Mouse (Mus musculus): ENCODE results near the gene Gapdh. TPM values are rescaled to one million over a fixed set of nuclear protein-coding genes. Genes with fewer than 3 reads are reported as not detected.

The Gapdh gene
- polyA plus RNA-seq, 1 experiment from 2014 or later: 1,103 TPM

DNA sequence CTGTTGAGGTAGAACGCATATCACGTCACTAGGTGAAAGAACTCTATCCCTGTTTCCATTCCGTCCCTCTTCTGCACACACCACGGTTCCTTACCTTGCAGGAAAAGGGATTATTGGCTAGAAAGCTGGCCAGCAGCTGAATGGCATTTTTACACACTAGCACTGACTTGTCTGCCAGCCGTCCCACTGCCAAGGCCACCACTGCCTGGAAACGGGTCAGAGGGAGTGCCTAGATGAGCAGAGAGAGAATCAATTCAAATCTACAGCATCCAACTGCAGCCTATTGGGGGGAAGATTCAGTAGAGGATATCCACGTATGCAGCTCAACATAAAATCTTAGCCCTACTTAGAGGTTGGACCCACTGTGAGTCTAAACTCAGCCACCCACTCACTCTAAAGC is 13.3 kb upstream of the Gapdh start:
- Histone ChIP-seq H3K27me3 (ENCODE audit: control insufficient read depth, insufficient read depth, low read length) (no peaks in the 10 kb centered on the region), H3K36me3 (ENCODE audit: control insufficient read depth, insufficient read depth, low read length) (peaks cover 38% of the 10 kb centered on the region), H3K4me1 (replicated peaks; ENCODE audit: control insufficient read depth, insufficient read depth) (no peaks in the 10 kb centered on the region), H3K4me3 (ENCODE audit: low read depth, low read length) (no peak overlapping the region), H3K4me2 (replicated peaks; ENCODE audit: low read depth) (no peak overlapping the region), H3K9ac (ENCODE audit: low read length) (no peak overlapping the region), H3K9me3 (ENCODE audit: control insufficient read depth, low read length) (no peaks in the 10 kb centered on the region), H3K27ac (replicated peaks) (no peak overlapping the region)
- DNase-seq (ENCODE audit: low spot score) (no peak), ATAC-seq (ENCODE audit: low FRiP score, low TSS enrichment) (no peak)
- 86% methylated on average over 7 of the region's 7 CpGs for WGBS
- TF ChIP-seq EP300 (optimal IDR thresholded peaks at IDR 0.05) (no peak), CTCF (IDR thresholded peaks at IDR 0.05; ENCODE audit: low read depth) (no peak)

DNA sequence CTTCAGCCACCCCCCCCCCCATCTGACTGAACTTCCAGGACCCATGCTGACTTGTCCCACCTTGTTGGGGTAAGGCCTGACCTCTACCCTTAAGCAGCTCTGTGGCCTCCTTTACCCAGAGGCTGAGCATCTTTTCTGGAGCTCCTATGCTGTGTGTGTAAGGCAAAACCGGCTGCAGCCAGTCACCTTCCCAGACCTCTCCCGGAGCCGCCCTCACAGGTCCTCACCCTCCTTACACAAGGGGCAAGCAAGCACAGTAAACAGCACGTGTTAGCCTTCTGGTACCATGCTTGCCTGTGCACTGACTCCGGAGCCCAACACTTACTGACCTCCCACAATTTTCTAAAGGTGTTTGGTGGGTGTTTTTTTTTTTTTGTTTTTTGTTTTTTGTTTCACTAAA is 9.2 kb upstream of the Gapdh start:
- TF ChIP-seq CTCF (IDR thresholded peaks at IDR 0.05; ENCODE audit: low read depth): no peak
- no peak for TF ChIP-seq EP300 (optimal IDR thresholded peaks at IDR 0.05)
- Histone ChIP-seq H3K4me1 (replicated peaks; ENCODE audit: control insufficient read depth, insufficient read depth) (no peaks in the 10 kb centered on the region), H3K9me3 (ENCODE audit: control insufficient read depth, low read length) (no peaks in the 10 kb centered on the region), H3K27me3 (ENCODE audit: control insufficient read depth, insufficient read depth, low read length) (no peaks in the 10 kb centered on the region), H3K9ac (ENCODE audit: low read length) (no peak overlapping the region), H3K4me3 (ENCODE audit: low read depth, low read length) (no peak overlapping the region), H3K36me3 (ENCODE audit: control insufficient read depth, insufficient read depth, low read length) (peaks cover 37% of the 10 kb centered on the region), H3K27ac (replicated peaks) (no peak overlapping the region), H3K4me2 (replicated peaks; ENCODE audit: low read depth) (no peak overlapping the region)
- WGBS: 84% methylated on average over 5 of the region's 5 CpGs
- ATAC-seq (ENCODE audit: low FRiP score, low TSS enrichment): no peak
- no peak for DNase-seq (ENCODE audit: low spot score)

- no peak overlapping the region for H3K4me3 ChIP-seq (ENCODE audit: low read depth, low read length)
- no peak for DNase-seq (ENCODE audit: low spot score)
- no peak for TF ChIP-seq EP300 (optimal IDR thresholded peaks at IDR 0.05)
- TF ChIP-seq CTCF (IDR thresholded peaks at IDR 0.05; ENCODE audit: low read depth): no peak
- WGBS: 90% methylated on average over 7 of the region's 7 CpGs
- no peak for ATAC-seq (ENCODE audit: low FRiP score, low TSS enrichment)
- H3K27ac ChIP-seq (replicated peaks): no peak overlapping the region
- H3K9me3 ChIP-seq (ENCODE audit: control insufficient read depth, low read length): no peaks in the 10 kb centered on the region
- no peak overlapping the region for H3K9ac ChIP-seq (ENCODE audit: low read length)
- no peaks in the 10 kb centered on the region for H3K4me1 ChIP-seq (replicated peaks; ENCODE audit: control insufficient read depth, insufficient read depth)
- peaks cover 35% of the 10 kb centered on the region for H3K36me3 ChIP-seq (ENCODE audit: control insufficient read depth, insufficient read depth, low read length)
- no peaks in the 10 kb centered on the region for H3K27me3 ChIP-seq (ENCODE audit: control insufficient read depth, insufficient read depth, low read length)
- no peak overlapping the region for H3K4me2 ChIP-seq (replicated peaks; ENCODE audit: low read depth)
Measured at GRCm38 (mm10) chr6:125173256-125173655, 7.0 kb upstream of the Gapdh start.

GRCm38 (mm10) chr6:125172474-125172873 is 6.2 kb upstream of the Gapdh start:
- H3K9me3 ChIP-seq (ENCODE audit: control insufficient read depth, low read length): no peaks in the 10 kb centered on the region
- H3K4me2 ChIP-seq (replicated peaks; ENCODE audit: low read depth): no peak overlapping the region
- no peaks in the 10 kb centered on the region for H3K4me1 ChIP-seq (replicated peaks; ENCODE audit: control insufficient read depth, insufficient read depth)
- no peak overlapping the region for H3K4me3 ChIP-seq (ENCODE audit: low read depth, low read length)
- no peak overlapping the region for H3K27ac ChIP-seq (replicated peaks)
- 58% methylated on average over 2 of the region's 2 CpGs for WGBS
- ATAC-seq (ENCODE audit: low FRiP score, low TSS enrichment) (no peak), DNase-seq (ENCODE audit: low spot score) (no peak)
- H3K27me3 ChIP-seq (ENCODE audit: control insufficient read depth, insufficient read depth, low read length): no peaks in the 10 kb centered on the region
- TF ChIP-seq CTCF (IDR thresholded peaks at IDR 0.05; ENCODE audit: low read depth): no peak
- no peak for TF ChIP-seq EP300 (optimal IDR thresholded peaks at IDR 0.05)
- no peak overlapping the region for H3K9ac ChIP-seq (ENCODE audit: low read length)
- peaks cover 28% of the 10 kb centered on the region for H3K36me3 ChIP-seq (ENCODE audit: control insufficient read depth, insufficient read depth, low read length)

GRCm38 (mm10) chr6:125170194-125170593 is 3.9 kb upstream of the Gapdh start:
- H3K4me1 ChIP-seq (replicated peaks; ENCODE audit: control insufficient read depth, insufficient read depth): peaks cover 5% of the 10 kb centered on the region
- no peaks in the 10 kb centered on the region for H3K27me3 ChIP-seq (ENCODE audit: control insufficient read depth, insufficient read depth, low read length)
- 64% methylated on average over 6 of the region's 6 CpGs for WGBS
- H3K36me3 ChIP-seq (ENCODE audit: control insufficient read depth, insufficient read depth, low read length): peaks cover 23% of the 10 kb centered on the region
- H3K9ac ChIP-seq (ENCODE audit: low read length): no peak overlapping the region
- no peaks in the 10 kb centered on the region for H3K9me3 ChIP-seq (ENCODE audit: control insufficient read depth, low read length)
- no peak for ATAC-seq (ENCODE audit: low FRiP score, low TSS enrichment)
- no peak overlapping the region for H3K4me2 ChIP-seq (replicated peaks; ENCODE audit: low read depth)
- no peak overlapping the region for H3K4me3 ChIP-seq (ENCODE audit: low read depth, low read length)
- H3K27ac ChIP-seq (replicated peaks): no peak overlapping the region
- TF ChIP-seq EP300 (optimal IDR thresholded peaks at IDR 0.05) (no peak), CTCF (IDR thresholded peaks at IDR 0.05; ENCODE audit: low read depth) (peak; percentile 61)
- DNase-seq (ENCODE audit: low spot score): no peak

- peaks cover 10% of the 10 kb centered on the region for H3K4me1 ChIP-seq (replicated peaks; ENCODE audit: control insufficient read depth, insufficient read depth)
- DNase-seq (ENCODE audit: low spot score) (no peak), ATAC-seq (ENCODE audit: low FRiP score, low TSS enrichment) (no peak)
- peaks cover 16% of the 10 kb centered on the region for H3K36me3 ChIP-seq (ENCODE audit: control insufficient read depth, insufficient read depth, low read length)
- H3K4me3 ChIP-seq (ENCODE audit: low read depth, low read length): no peak overlapping the region
- H3K9me3 ChIP-seq (ENCODE audit: control insufficient read depth, low read length): no peaks in the 10 kb centered on the region
- TF ChIP-seq CTCF (IDR thresholded peaks at IDR 0.05; ENCODE audit: low read depth): no peak
- no peak for TF ChIP-seq EP300 (optimal IDR thresholded peaks at IDR 0.05)
- no peak overlapping the region for H3K4me2 ChIP-seq (replicated peaks; ENCODE audit: low read depth)
- no peaks in the 10 kb centered on the region for H3K27me3 ChIP-seq (ENCODE audit: control insufficient read depth, insufficient read depth, low read length)
- H3K9ac ChIP-seq (ENCODE audit: low read length): no peak overlapping the region
- WGBS: 86% methylated on average over 14 of the region's 14 CpGs
- no peak overlapping the region; the same call in 1 of the 2 replicates for H3K27ac ChIP-seq (replicated peaks)
Measured at GRCm38 (mm10) chr6:125168086-125168485, 1.8 kb upstream of the Gapdh start.

All from stomach, postnatal 0 days (tissue).